Mouse (Mus musculus): ENCODE data around the gene Pkm. TPM values are rescaled to one million over a fixed set of nuclear protein-coding genes. Genes with fewer than 3 reads are reported as not detected.

Gene Pkm
- polyA plus RNA-seq, 2 experiments = 108 to 131 TPM

DNA sequence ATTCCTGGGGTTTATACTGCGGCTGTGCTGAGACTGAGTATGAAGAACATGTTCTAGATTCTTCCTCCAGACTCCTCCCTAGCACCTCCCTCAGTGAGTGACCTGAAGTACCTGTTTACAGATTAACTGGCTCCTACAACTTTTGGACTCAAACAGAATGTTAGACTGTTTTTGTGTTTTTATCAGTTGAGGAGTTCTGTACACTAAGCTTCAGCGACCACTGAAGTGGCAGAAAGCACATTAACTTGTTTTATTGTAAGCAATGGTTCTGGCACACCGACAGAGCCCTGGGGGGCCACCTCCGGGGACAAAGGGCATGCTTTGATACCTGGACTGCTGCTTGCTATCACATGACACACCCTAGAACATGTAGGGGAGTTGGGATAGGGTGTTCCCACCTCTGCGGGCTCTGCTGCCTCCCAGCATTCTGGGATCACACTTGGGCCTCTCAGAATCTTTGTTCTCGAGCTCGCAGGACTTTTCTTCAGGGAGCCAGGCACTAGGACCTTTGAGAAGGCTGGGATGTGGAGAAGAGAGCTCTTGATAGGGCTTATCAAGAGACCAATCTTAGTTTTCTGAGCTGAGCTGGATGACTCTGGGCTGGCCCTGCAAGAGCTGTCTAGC, 60.2 kb downstream of the Pkm start:
- no peaks in the 10 kb centered on the region for H3K27me3 ChIP-seq (ENCODE audit: control insufficient read depth, insufficient read depth, low read length)
- H3K4me1 ChIP-seq (replicated peaks; ENCODE audit: control insufficient read depth in 2 of 2, insufficient read depth in 2 of 2, low read length in 1 of 2) = no peaks in the 10 kb centered on the region
- H3K36me3 ChIP-seq (replicated peaks; ENCODE audit: control insufficient read depth, insufficient read depth, low read depth) = no peaks in the 10 kb centered on the region
- H3K9ac ChIP-seq (replicated peaks) = no peak overlapping the region
- H3K9me3 ChIP-seq (ENCODE audit: control insufficient read depth, low read length) = no peaks in the 10 kb centered on the region
- WGBS (ENCODE audit: insufficient replicate concordance) = 60% methylated on average over 7 of the region's 7 CpGs
- DNase-seq (ENCODE audit: low read depth in 3 of 3, low spot score in 3 of 3) (no peak), ATAC-seq (ENCODE audit: insufficient read depth) (no peak)
- TF ChIP-seq EP300 (IDR thresholded peaks at IDR 0.05; ENCODE audit: low read depth) (no peak), CTCF (IDR thresholded peaks at IDR 0.05; ENCODE audit: low read depth) (no peak)
- no peak overlapping the region for H3K27ac ChIP-seq
- H3K4me2 ChIP-seq (ENCODE audit: low read depth) = no peak overlapping the region
- H3K4me3 ChIP-seq (ENCODE audit: insufficient read depth in 1 of 2, low read depth in 2 of 2, low read length in 2 of 2) = no peak overlapping the region

DNA sequence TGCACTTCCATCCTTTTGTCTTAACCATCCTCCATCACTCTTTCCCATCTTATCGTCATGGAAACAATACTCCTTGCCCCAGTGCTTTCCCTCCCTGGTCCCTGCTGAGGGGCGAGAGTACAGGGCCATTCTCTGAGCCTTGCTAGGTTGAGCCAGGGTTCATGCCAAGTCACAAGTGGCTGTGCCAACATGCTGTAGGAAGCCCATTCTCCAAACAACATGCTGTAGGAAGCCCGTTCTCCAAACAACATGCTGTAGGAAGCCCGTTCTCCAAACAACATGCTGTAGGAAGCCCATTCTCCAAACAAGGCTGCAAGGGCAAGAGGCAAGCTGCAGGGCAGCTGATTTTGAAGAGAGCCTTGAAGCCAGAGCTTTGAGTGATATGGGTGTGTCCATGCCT, 62.1 kb downstream of the Pkm start:
- Histone ChIP-seq H3K9me3 (ENCODE audit: control insufficient read depth, low read length) (no peaks in the 10 kb centered on the region), H3K4me1 (replicated peaks; ENCODE audit: control insufficient read depth in 2 of 2, insufficient read depth in 2 of 2, low read length in 1 of 2) (no peaks in the 10 kb centered on the region), H3K27ac (no peak overlapping the region), H3K27me3 (ENCODE audit: control insufficient read depth, insufficient read depth, low read length) (no peaks in the 10 kb centered on the region; the same call in 1 of the 2 replicates), H3K9ac (replicated peaks) (no peak overlapping the region), H3K4me3 (ENCODE audit: insufficient read depth in 1 of 2, low read depth in 2 of 2, low read length in 2 of 2) (no peak overlapping the region), H3K36me3 (replicated peaks; ENCODE audit: control insufficient read depth, insufficient read depth, low read depth) (no peaks in the 10 kb centered on the region), H3K4me2 (ENCODE audit: low read depth) (no peak overlapping the region)
- WGBS (ENCODE audit: insufficient replicate concordance) = 67% methylated on average over 4 of the region's 4 CpGs
- no peak for ATAC-seq (ENCODE audit: insufficient read depth)
- no peak for DNase-seq (ENCODE audit: low read depth in 3 of 3, low spot score in 3 of 3)
- no peak for TF ChIP-seq CTCF (IDR thresholded peaks at IDR 0.05; ENCODE audit: low read depth)
- no peak for TF ChIP-seq EP300 (IDR thresholded peaks at IDR 0.05; ENCODE audit: low read depth)

DNA sequence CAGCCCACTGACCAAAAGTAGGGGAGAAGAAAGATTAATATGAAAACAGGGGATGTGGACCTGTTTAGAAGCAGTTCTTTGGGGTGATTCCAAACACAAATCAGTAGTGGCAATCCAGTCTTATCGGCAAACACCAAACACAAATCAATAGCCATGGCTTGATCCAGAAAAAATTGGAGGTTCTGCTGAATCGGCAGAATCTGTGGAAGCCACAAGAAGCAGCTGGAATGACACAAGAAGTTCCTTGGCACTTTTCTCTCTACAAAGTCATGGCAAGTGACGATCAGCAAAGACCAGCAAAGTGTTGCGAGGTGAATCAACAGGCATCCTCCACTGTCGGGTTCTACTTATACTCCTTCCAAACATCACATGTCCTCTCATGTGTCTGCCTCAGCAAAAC, 65.0 kb downstream of the Pkm start:
- TF ChIP-seq CTCF (IDR thresholded peaks at IDR 0.05; ENCODE audit: low read depth) (no peak), EP300 (IDR thresholded peaks at IDR 0.05; ENCODE audit: low read depth) (no peak)
- Histone ChIP-seq H3K4me2 (ENCODE audit: low read depth) (no peak overlapping the region), H3K9ac (replicated peaks) (no peak overlapping the region), H3K9me3 (ENCODE audit: control insufficient read depth, low read length) (no peaks in the 10 kb centered on the region), H3K4me1 (replicated peaks; ENCODE audit: control insufficient read depth in 2 of 2, insufficient read depth in 2 of 2, low read length in 1 of 2) (no peaks in the 10 kb centered on the region), H3K27me3 (ENCODE audit: control insufficient read depth, insufficient read depth, low read length) (no peaks in the 10 kb centered on the region; the same call in 1 of the 2 replicates), H3K36me3 (replicated peaks; ENCODE audit: control insufficient read depth, insufficient read depth, low read depth) (no peaks in the 10 kb centered on the region), H3K4me3 (ENCODE audit: insufficient read depth in 1 of 2, low read depth in 2 of 2, low read length in 2 of 2) (no peak overlapping the region), H3K27ac (no peak overlapping the region)
- DNase-seq (ENCODE audit: low read depth in 3 of 3, low spot score in 3 of 3) (no peak), ATAC-seq (ENCODE audit: insufficient read depth) (no peak)
- 65% methylated on average over 5 of the region's 5 CpGs for WGBS (ENCODE audit: insufficient replicate concordance)

DNA sequence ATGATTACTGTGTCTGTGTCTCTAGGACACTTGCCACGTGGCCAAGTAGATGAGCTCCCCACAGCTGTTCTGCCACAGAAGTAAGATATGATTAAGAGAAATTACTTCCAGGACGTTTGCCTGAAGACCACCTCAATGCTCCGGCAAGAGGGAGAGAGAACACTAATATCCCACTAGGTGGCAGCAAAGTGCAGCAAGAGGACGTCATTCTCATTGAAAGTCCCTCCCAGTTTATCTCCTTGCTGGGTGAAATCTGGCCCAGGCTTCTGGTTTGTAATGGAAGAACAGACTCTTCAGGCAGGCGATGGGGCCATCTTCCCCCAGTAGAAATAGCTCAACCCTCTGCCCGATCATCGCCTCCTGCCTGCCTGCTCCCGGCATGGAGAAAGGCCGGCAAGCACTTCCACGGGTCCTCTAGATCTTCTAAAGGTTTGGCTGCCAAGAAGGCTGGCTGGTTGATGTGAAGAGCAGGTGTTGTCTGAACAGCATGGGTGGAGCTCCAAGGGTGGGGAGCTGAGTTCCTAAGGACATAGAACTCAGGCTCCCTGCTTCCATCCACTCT, 67.0 kb downstream of the Pkm start:
- Histone ChIP-seq H3K36me3 (replicated peaks; ENCODE audit: control insufficient read depth, insufficient read depth, low read depth) (no peaks in the 10 kb centered on the region), H3K9me3 (ENCODE audit: control insufficient read depth, low read length) (no peaks in the 10 kb centered on the region), H3K27ac (no peak overlapping the region), H3K27me3 (ENCODE audit: control insufficient read depth, insufficient read depth, low read length) (no peaks in the 10 kb centered on the region; the same call in 1 of the 2 replicates), H3K4me1 (replicated peaks; ENCODE audit: control insufficient read depth in 2 of 2, insufficient read depth in 2 of 2, low read length in 1 of 2) (no peaks in the 10 kb centered on the region), H3K9ac (replicated peaks) (no peak overlapping the region), H3K4me2 (ENCODE audit: low read depth) (no peak overlapping the region), H3K4me3 (ENCODE audit: insufficient read depth in 1 of 2, low read depth in 2 of 2, low read length in 2 of 2) (no peak overlapping the region)
- WGBS (ENCODE audit: insufficient replicate concordance) = 17% methylated on average over 10 of the region's 10 CpGs
- TF ChIP-seq EP300 (IDR thresholded peaks at IDR 0.05; ENCODE audit: low read depth) = no peak
- TF ChIP-seq CTCF (IDR thresholded peaks at IDR 0.05; ENCODE audit: low read depth) = peak; percentile 86
- DNase-seq (ENCODE audit: low read depth in 3 of 3, low spot score in 3 of 3) = peak; percentile 56 to 68 (median 58)
- no peak for ATAC-seq (ENCODE audit: insufficient read depth)

DNA sequence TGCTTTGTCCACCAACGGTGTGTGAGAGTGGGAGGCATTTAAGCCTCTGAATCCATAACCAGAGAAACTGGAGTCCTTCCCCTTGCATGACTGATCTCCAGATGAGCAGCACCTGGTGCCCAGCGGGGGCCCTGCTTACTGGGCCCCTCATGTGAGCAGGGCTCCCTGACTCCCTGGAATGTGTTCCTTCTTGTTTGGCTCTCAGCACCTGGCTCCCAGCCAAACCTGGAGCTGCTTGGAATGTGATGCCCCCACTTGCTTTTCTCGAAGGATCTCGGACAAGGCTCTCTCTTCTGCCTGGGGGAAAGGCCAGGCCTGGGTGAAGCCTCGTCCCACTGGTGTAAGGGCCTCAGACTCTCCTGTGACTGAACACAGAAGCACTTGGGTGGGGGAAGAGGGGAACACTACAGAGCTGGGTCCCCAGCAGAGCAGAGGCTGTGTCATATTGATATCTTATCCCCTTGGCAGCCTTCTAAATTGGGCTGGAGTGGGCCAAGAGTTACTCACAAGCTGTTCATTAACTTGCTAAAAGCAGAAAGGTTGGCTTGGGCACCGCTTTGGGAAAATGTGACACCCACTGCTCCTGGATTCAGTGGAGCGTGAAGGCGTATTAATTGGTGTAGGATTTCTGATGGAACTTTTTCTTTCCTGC, 67.7 kb downstream of the Pkm start:
- Histone ChIP-seq H3K27ac (no peak overlapping the region), H3K27me3 (ENCODE audit: control insufficient read depth, insufficient read depth, low read length) (no peaks in the 10 kb centered on the region; the same call in 1 of the 2 replicates), H3K36me3 (replicated peaks; ENCODE audit: control insufficient read depth, insufficient read depth, low read depth) (no peaks in the 10 kb centered on the region), H3K4me1 (replicated peaks; ENCODE audit: control insufficient read depth in 2 of 2, insufficient read depth in 2 of 2, low read length in 1 of 2) (no peaks in the 10 kb centered on the region), H3K4me2 (ENCODE audit: low read depth) (no peak overlapping the region), H3K4me3 (ENCODE audit: insufficient read depth in 1 of 2, low read depth in 2 of 2, low read length in 2 of 2) (no peak overlapping the region), H3K9me3 (ENCODE audit: control insufficient read depth, low read length) (no peaks in the 10 kb centered on the region), H3K9ac (replicated peaks) (no peak overlapping the region)
- no peak for DNase-seq (ENCODE audit: low read depth in 3 of 3, low spot score in 3 of 3)
- ATAC-seq (ENCODE audit: insufficient read depth) = no peak
- TF ChIP-seq CTCF (IDR thresholded peaks at IDR 0.05; ENCODE audit: low read depth) = no peak
- TF ChIP-seq EP300 (IDR thresholded peaks at IDR 0.05; ENCODE audit: low read depth) = no peak
- WGBS (ENCODE audit: insufficient replicate concordance) = 67% methylated on average over 8 of the region's 8 CpGs
